Mouse (Mus musculus): ENCODE measurements around the gene Rwdd3.

The Rwdd3 gene

DNA sequence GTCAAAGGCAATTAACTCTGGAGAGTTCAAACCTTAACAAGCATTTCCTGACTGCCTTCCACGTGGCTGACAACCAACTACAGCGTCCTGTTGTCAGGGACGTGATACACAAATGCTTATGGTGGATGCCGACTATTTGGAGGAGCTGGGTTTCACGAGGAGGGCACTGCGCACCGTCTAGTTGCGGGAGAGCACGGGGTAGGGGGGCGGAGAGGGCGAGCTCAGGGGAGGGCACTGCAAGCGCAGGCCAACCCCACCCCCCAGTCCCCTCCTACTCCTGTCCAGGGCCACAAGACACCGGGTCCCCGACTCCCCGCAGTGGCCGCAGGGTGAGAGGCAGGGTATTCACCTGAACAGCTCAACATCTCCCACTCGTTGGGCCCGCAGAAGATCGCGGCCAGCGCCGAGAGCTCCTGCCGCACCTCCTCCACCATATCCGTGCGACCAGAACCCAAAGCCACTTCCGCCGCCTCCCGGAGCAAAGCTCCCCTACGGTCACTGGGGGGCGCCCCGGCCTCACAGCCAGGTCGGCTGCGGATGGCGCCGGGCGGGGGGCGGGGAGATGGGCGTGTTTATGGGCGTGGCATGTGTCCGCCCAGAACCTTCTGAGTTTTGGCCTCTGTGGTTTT is at the start of gene Rwdd3:
Gene Rwdd3 (minus strand): TSS at position 453 of the 629 bp plus-strand sequence.
- peak; percentile 89 for DNase-seq

DNA sequence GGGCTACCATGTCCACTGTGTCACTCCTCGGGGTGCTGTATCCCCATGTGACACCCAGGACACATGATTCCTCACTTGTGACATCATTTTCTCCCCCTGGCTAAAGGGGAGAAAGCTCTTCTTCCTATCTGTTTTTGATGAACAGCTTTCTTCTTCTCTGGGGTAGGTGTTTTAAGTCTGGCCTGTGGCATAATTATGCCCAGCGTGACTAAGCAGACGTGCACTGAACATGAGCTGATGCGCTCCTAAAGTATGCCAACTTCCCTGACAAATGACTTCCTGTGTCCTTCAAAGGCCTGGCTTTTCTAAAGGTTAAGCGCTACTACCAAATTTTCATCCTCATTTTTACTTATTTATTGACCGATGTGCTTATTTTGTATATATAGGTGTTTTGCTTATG is 45.5 kb upstream of the Rwdd3 start:
- DNase-seq: no peak

DNA sequence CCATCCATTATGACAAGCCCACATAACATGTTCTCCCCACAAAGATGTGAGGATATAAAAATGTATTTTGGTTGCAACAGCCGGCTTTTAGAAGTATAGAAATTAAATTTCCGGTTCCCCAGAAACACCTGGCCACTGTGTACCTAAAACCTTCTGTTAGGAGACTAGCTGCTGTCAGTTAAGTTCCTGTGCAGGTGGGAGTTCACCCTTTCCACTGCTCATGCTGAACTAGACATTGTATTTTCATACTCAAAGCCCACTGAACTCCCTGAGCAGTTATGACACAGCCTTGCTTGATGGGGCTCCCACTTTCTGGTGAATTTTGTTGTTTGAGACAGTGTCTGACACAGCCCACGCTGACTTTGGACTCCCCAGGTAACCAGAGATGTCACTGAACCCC is 42.0 kb upstream of the Rwdd3 start:
- DNase-seq: no peak

DNA sequence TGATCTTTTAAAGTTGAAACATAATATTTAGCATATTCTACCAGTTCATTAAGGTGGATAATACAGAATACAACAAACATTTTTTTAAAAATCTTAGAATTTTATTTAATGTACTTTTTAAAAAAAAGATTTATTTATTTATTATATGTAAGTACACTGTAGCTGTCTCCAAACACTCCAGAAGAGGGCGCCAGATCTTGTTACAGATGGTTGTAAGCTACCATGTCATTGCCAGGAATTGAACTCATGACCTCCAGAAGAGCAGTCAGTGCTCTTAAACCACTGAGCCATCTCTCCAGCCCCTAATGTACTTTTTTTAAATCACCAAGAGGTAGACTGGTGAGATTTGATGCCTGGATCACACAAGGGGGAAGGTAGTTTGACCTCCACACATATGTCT is 40.7 kb upstream of the Rwdd3 start:
- DNase-seq: no peak

DNA sequence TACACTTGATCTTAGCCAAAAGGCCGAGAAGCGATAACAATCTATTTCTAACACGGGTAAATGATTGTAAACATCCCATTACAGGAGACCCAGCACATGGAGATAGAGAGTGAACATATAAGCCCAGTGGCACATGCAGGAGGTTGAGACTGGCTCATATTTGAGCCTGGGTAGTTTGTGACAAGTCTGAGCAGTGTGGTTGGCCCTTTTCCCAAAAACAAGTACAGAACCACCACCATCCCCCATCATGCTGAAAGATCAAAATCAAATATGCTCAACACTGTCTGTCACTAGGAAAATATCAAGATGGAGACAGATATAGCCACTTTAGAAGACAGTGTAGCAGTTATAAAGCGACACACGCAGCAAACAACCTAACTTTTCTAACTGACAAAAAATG is 37.5 kb upstream of the Rwdd3 start:
- no peak for DNase-seq

DNA sequence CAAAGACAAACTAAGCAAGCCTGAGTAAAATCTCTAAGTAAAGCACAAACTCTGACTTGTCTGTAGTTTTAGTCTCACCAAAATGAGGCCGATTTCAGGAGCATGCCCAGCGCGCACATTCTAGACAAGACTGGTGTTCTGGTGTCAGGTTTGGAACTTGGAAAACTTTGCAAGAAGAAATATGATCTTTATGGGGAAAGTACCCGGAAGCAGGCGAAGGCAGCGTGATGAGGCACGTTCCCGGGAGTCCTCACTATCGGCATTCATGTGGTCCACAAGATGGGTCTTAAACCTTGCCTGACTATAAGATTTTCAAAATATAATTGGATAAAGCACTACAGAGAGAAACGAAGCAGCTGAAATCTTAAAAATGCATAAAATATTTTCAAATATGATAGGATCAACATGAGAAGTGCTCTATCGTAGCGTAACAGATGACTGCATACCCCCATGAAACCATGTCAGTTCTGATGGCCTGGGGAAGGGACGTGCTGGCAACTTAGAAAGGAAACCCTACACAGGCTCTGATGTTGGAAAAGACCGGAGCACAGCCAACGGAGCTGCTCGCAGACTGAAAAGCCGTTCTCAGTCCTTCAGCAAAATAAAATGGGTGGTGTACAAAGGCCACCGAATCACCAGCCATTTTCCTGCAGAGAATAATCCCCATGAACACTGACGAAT is 34.8 kb upstream of the Rwdd3 start:
- no peak for DNase-seq

DNA sequence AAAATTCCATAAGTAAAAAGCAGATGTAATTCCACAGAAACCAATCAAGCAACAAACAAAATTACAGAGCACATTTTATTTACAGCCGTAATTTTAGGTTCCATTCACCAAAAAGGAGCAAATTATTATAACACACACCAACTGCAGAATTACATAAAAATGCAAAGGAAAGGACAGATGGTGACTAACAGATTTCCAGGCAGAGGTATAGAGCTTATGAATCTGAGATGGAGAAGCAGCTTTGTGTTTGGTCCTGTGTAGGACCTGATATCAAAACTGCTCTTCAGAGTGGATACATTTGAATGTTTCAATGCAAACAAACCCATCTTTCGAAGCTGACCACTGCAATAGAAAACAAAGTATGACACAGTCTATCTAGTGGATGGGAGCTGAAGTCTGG is 31.1 kb upstream of the Rwdd3 start:
- no peak for DNase-seq

DNA sequence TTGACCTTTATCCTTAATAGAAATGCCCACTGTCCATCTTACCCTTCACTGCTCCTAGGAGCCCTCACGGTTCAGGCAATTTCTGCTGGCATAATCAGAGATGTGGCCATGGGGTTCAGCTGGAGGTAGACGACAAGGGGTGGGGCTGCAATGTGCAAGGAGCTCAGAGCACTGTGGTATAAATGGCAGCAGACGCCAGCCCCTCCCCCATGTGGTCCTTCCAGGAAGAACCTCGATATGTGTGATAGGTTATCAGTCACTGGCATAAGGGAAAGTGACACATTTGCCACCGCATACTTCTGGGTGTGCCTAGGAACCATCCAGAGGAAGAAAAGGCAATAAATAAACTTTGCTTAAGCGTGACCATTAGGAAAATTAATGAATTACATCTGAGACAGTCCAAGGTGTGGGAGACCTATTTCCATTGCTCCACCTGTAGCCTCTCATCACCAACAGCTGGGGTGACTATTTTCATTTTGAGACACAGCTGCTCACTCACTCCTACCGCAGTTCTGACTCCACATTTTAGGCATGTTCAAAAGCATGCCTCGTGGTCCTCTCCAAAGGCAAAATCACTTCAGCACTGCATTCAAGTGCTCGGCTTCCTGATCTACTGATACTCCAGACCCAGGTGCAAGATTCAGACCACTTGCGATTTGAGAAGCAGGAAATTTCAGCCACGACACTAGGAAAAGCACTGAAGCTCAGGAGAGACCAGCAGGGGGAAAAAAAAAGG is 29.7 kb upstream of the Rwdd3 start:
- no peak for DNase-seq

DNA sequence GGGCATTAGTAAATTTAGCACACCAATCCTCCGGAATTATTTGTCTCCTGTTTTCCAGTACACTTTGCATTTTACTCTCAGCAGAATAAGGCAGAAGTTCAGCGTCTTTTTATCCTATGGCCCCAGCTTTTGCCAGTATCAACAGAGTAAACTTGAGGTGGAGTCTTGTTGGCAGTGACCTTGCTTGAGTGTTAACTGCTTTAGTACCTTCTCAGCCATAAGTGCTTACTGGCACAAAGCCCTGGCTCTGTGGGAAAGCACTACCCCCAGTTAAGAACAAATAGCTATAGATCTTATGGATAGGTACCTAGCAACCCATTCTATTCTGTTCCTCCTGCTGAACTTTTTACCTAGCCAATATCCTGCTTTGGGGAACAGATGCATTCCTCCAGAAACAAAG is 17.7 kb upstream of the Rwdd3 start:
- DNase-seq: no peak

DNA sequence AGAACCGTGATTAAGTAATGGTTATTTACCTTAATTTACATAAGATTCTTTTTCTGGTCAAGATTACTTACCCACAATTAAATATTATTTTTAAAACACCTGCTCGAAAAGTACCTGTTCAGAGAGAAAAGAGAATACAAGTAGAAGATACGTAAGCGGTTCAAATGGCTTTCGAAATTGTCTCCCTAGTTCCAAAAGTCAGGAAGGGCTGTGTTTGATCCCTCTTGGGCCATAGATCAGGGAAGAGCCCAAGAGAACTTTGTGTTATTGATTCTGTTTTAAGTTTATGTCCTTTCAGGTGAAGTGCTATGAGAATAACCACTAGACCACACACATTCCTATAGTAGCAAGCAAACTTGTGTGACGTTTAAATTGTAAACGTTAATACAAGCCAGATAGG is 16.0 kb upstream of the Rwdd3 start:
- no peak for DNase-seq

DNA sequence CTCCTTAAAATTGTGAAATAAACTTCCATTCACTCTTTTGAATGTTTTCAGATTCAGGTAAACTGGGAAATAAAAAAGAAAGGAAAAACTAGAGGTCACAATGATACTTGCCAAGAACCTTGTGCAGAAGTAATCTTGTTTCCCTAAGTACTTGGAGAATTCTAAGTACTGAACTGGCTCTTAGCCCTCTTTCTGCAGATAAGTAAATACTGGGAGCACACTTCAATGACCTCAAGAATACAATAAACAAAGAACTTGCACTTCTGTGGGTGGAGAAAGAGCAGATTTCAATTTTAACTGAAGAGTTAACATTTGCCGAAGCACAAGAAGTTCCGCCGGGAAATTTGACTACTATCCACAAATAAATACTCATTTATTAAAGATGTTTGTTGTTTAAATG is 15.4 kb upstream of the Rwdd3 start:
- no peak for DNase-seq

DNA sequence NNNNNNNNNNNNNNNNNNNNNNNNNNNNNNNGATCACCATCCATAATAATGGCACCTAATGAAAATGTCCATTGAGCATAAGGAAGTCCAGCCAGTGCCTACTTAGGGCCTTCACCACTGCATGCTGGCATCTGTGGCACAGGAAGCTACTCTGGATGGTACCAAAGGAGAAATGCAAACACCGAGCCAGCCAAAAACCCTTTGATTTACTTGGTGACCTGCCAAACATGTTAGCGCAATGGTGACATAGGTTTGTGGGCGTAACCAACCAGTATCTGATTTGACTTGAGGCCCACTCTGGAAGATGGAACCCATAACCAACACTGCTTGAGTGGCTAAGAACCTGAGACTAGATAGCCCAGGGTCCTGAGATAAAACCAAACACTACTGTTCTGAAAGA is 13.7 kb upstream of the Rwdd3 start:
- DNase-seq: no peak

DNA sequence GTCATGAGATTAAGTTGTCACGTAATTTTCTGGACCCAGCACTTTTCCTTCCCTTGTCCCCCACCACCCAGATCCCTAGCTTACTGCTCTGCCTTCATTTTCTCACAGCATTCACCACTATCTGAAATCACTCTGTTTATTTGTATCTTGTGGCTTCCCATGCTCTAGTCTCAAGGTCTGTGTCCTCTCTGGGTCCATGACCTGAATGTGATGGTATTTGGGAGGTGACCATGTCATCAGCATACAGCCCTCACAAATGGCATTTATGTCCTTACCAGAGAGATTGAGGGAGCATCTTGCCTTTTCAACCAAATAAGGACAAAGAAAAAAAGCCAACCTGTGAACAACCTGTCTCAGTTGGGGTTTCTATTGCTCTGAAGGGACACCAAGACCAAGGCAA is 4.5 kb upstream of the Rwdd3 start:
- DNase-seq: no peak

DNA sequence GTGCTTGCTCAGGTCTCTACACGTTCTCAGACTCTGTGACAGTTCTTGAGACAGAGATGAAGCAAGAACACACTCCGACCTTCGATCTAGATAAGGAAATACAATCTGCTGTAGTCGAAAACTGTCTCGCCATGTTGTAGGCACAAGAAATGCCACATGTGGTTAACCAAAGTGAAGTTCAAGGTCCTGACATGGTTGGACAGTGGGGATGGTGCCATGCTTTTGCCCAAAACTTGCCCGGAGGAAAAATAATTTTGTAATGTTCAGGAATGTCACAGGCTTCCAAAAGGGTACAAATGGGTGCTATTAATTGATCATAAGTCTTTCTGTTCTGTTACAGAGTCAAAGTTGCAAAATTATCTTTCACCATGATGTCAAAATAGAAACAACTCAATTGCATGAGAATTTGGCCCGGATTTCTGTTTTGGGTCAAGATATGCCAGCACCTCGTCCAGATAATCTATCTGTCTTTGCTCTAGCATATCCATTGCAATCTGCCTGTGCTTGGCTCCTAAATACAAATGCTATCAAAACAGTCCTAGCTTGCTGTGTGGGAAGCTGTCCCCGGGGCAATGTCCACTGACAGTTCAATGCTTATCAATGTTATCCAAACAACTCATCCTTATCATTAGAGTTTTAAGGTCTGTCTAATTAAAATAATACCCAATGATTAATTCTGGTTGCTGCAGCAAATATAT is 2.9 kb upstream of the Rwdd3 start:
- no peak for DNase-seq

DNA sequence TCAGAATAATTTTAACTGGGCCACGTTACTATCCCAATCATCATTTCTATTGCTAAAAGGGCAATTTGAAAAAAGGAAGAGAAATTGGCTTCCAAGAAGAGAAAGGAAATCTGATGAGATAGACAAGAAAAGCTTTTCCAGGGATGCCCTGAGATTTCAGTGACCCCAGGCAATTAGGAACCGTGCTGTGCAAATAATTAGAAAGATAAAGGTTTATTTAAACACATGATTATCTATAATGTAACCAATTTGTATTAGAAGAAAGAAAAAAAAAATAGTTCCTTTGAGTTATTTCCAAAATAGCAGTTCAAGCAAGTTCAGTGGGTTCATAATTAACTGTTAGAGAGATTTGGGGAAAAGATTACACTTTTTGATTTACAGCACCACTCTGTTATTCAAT is 1.2 kb upstream of the Rwdd3 start:
- no peak for DNase-seq

DNA sequence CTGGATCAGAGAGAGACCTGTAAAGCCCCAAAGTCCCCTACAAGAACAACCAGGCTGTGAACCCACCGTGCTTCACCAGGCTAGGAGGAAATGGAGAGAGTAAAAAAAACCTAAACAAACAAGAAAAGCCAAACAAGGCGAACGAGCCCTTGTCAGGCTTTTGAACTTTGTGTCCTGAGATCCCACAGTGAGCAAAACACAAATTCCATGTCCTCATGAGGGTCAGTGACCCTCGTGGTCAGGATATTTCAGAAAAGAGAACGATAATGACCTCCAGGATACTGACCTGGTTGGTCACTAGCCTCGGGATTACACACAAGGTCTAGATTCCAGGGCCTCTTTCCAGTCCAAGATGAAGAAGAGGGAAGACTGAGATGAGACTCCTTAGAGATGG is 374 bp upstream of the Rwdd3 start:
- DNase-seq: no peak

DNA sequence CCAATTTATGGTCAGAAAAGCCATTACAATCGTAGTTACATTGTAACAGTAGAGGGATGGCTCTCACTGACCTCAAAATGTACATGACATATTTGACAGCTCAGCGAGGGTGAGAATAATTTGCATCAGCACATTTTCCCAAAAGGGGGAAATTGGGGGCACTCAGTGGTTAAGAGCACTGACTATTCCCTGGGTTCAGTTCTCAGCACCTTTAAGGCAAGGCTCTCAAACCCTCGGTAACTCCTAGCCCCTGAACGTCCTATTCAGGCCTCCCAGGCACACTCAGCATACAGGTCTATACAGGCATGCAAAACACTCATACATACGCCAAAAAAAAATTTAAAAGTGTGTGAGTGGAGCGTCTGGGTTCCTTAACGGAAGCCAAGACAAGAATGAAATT is 864 bp downstream of the Rwdd3 start:
- DNase-seq: no peak

DNA sequence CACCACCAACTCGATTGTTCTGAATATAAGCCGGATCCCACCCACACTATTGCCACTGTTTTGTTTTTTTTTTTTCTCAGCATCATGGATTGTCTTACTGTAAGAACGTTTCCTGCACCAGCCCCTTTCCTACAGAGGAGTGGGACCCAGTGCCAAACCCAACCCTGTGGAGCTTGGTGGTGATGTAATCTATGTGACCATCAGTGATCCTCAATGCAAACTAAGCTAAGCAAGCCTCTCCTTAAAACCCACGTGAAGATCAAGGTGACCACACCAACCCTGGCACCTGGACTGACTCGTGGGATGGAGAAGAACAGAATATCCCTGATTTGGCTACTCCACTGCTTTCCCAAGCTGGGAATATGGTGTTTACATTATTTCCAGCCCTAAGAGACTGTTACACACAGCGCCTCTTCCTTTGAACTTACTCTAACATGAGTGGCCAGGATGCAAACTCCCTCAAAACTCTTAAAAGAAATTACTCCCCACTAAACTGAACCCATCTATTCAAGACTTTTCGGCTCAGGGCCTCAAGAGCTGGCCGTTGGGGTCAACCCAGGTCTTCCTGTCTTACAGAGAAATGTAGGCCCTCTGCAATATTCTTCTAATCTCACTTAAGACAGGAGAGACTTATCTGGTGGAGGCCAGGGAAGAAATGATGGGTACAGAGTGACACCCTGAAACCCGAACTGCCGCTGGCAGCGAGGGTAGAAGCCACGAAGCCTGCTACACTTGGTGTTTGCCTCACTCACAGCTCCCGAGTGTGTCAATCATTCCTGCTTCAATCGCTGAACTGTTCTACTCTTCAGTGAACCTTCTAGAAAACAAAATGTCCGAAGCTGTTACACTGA is 2.2 kb downstream of the Rwdd3 start:
- no peak for DNase-seq

DNA sequence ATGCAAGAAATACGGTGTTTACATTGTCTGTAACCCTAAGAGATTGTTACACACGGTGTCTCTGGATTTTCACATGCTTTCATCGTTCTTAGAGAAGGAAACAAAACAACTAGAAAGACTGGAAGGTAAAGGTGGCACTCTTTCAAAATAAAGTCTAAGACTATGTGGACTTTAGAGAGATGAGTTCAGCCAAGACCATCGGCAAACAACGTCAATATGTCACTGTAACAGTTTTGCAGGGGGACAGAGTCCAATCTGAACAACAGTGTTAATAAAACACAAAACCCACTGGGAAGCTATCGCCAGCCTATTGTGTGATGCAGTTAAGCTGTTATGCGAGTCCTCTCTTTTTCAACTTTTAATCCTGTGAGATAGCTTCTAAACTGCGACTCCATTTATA is 2.9 kb downstream of the Rwdd3 start:
- DNase-seq: no peak

DNA sequence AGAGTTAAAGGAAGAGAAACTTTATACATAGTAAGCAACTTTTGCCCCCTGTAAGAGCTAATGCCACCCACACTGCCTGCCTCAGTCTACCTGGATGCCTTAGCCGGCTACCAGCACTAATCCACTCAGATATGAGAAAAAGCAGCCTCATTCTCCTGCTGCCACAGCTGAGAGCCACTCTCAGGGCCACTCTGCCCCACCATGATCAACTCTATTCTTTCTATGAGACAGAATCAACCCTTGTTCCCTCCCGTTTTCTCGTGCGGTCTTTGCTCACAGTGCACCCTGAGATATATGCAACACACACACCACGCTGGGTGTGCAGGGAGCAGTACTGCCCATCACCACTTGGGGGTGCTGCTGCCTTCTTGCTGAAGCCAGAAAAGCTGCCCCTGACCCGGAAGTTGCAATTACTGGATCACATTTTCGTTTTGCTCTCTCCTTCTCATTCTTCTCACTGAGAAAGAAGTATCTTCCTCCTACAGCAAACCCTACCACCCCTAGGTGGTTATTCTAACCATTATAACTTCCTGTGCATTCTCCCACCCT is 8.2 kb downstream of the Rwdd3 start:
- DNase-seq: peak; percentile 70

DNA sequence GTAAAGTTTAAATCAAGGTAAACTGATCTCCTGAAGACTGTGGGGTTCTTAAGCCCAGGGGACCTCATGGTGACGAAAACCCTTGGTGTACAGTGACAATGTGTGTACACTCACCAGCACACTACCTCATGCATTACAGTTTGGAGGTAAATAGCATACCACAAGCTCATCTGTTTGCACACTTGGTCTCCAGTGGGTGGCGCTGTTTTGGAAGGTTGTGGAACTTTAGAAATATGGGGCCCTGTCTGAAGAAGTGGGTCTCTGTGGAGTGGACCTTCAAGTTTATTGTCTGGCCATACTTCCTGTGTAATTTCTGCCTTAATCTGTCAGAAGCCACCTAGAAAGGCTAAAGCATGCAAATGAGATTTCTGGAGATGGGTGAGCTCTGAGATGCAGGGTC is 9.8 kb downstream of the Rwdd3 start:
- DNase-seq: no peak

DNA sequence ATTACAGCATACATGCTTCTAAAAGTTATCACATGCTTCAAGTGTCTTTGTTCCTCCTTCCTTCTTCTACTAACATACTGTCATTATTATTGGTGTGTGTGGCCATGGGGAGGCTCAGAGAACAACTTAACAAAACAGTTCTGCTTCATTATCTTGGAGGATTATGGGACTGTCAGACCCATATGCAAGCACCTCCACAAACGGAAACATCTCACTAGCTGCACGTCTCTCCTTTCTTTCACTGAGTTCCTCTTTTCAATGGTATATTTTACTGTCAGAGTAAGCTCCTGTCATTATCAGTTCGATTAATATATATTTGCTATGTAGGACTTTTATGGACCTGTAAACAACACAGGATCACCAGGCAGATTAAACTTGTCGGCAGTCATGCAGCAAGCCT is 11.1 kb downstream of the Rwdd3 start:
- DNase-seq: no peak

DNA sequence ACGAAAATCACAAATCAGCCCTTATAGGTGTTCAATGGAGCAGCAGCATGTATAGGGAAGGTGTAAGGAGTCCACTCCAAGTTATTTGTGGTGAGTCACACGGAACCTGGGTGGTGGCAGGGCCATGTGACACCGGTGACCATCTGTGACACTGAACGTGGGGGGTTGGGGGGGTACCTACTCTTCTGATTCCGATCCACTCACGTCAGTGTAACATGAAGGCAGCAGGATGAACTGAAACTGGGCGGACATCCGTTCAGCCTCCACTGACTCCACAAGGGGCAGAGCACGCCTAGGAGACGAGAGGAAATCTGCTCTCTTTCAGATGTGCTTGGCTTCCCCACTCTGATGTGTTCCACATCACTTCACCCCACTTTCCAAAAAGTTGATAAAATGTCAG is 11.9 kb downstream of the Rwdd3 start:
- no peak for DNase-seq

Measured in right cerebral cortex, postnatal 4 days (tissue).